Mouse (Mus musculus): ENCODE measurements around the gene Aspscr1. TPM values are rescaled to one million over a fixed set of nuclear protein-coding genes. Genes with fewer than 3 reads are reported as not detected.
A peak's percentile ranks its signal among the peaks of the same experiment; 100 is the strongest.

Aspscr1 gene
- polyA plus RNA-seq, 1 experiment from 2014 or later = 97.1 TPM

GRCm38 (mm10) chr11:120634810-120635209 lies 38.0 kb upstream of the Aspscr1 start:
- Histone ChIP-seq H3K4me2 (peak overlapping the region; percentile 95), H3K9me3 (ENCODE audit: control insufficient read depth, low read length) (no peaks in the 10 kb centered on the region), H3K4me3 (ENCODE audit: low read depth, low read length) (no peak overlapping the region), H3K36me3 (ENCODE audit: control insufficient read depth, insufficient read depth, low read length) (0 out of 2 replicates have a peak, but pooled peaks cover 2% of the 10 kb centered on the region), H3K4me1 (replicated peaks; ENCODE audit: control insufficient read depth, insufficient read depth, low read length) (peaks cover 33% of the 10 kb centered on the region), H3K9ac (ENCODE audit: low read depth, low read length) (no peak overlapping the region), H3K27ac (ENCODE audit: low read depth, low read length) (no peak overlapping the region), H3K27me3 (replicated peaks; ENCODE audit: control insufficient read depth, insufficient read depth, low read length) (no peaks in the 10 kb centered on the region)
- DNase-seq (ENCODE audit: low spot score) (no peak), ATAC-seq (replicated peaks; ENCODE audit: low FRiP score) (no peak)
- 86% methylated on average over 5 of the region's 5 CpGs for WGBS

DNA sequence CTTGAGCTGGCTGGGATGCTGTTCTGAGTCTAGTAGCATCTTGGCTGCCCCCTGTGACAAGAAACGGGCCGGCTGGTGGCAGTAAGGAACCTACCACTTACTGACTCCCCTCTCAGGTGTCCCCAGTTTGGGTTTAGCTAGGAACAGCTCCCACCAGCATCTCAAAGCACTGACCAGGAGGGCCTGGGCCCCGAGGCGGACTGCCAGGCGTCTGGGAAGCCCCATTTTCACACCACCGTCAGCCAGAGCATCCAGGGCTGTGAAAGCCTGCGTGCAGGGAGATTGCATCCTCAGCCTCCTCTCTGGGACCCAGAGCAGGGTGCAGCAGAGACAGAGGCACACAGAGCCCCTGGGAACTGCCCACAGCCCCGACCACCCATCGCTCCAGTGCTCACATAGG lies 31.5 kb upstream of the Aspscr1 start:
- Histone ChIP-seq H3K9ac (ENCODE audit: low read depth, low read length) (no peak overlapping the region), H3K27me3 (replicated peaks; ENCODE audit: control insufficient read depth, insufficient read depth, low read length) (peaks cover 14% of the 10 kb centered on the region), H3K4me2 (no peak overlapping the region), H3K4me3 (ENCODE audit: low read depth, low read length) (no peak overlapping the region), H3K4me1 (replicated peaks; ENCODE audit: control insufficient read depth, insufficient read depth, low read length) (peaks cover 11% of the 10 kb centered on the region), H3K27ac (ENCODE audit: low read depth, low read length) (no peak overlapping the region), H3K9me3 (ENCODE audit: control insufficient read depth, low read length) (no peaks in the 10 kb centered on the region), H3K36me3 (ENCODE audit: control insufficient read depth, insufficient read depth, low read length) (0 out of 2 replicates have a peak, but pooled peaks cover 2% of the 10 kb centered on the region)
- no peak for DNase-seq (ENCODE audit: low spot score)
- ATAC-seq (replicated peaks; ENCODE audit: low FRiP score) = no peak
- WGBS = 66% methylated on average over 9 of the region's 9 CpGs

DNA sequence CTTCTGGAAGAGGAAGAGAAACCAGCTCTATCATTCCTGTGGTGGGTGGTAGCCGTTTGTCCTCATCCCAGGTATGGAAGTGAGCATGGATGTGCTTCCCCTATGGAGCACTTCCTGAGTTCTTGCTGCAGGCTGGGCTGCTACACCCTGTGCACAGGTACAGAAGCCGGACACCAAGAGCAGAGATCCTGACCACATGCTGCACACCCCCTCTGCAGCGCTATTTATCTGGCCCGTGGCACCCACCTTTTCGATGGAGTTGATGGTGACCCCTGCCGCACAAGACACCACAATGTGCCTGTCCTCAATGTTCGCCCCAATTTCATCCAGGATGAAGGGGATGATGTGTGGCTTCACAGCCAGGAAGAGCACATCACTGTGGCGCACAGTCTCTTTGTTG lies 30.9 kb upstream of the Aspscr1 start:
- no peaks in the 10 kb centered on the region for H3K9me3 ChIP-seq (ENCODE audit: control insufficient read depth, low read length)
- no peaks in the 10 kb centered on the region for H3K36me3 ChIP-seq (ENCODE audit: control insufficient read depth, insufficient read depth, low read length)
- ATAC-seq (replicated peaks; ENCODE audit: low FRiP score) = no peak
- H3K4me1 ChIP-seq (replicated peaks; ENCODE audit: control insufficient read depth, insufficient read depth, low read length) = peaks cover 11% of the 10 kb centered on the region
- no peak overlapping the region for H3K4me3 ChIP-seq (ENCODE audit: low read depth, low read length)
- H3K27ac ChIP-seq (ENCODE audit: low read depth, low read length) = no peak overlapping the region
- DNase-seq (ENCODE audit: low spot score) = no peak
- WGBS = 81% methylated on average over 8 of the region's 8 CpGs
- no peak overlapping the region for H3K9ac ChIP-seq (ENCODE audit: low read depth, low read length)
- peaks cover 18% of the 10 kb centered on the region for H3K27me3 ChIP-seq (replicated peaks; ENCODE audit: control insufficient read depth, insufficient read depth, low read length)
- no peak overlapping the region for H3K4me2 ChIP-seq

GRCm38 (mm10) chr11:120642939-120643600 lies 29.7 kb upstream of the Aspscr1 start:
- Histone ChIP-seq H3K4me2 (peak overlapping the region; percentile 81), H3K36me3 (ENCODE audit: control insufficient read depth, insufficient read depth, low read length) (no peaks in the 10 kb centered on the region), H3K27ac (ENCODE audit: low read depth, low read length) (0 out of 2 replicates have a peak overlapping the region, but pooled peaks have one; percentile 13), H3K9ac (ENCODE audit: low read depth, low read length) (peak overlapping the region; percentile 56), H3K4me3 (ENCODE audit: low read depth, low read length) (peak overlapping the region; percentile 50), H3K27me3 (replicated peaks; ENCODE audit: control insufficient read depth, insufficient read depth, low read length) (peaks cover 23% of the 10 kb centered on the region), H3K4me1 (replicated peaks; ENCODE audit: control insufficient read depth, insufficient read depth, low read length) (peaks cover 19% of the 10 kb centered on the region), H3K9me3 (ENCODE audit: control insufficient read depth, low read length) (no peaks in the 10 kb centered on the region)
- DNase-seq (ENCODE audit: low spot score) = no peak
- ATAC-seq (replicated peaks; ENCODE audit: low FRiP score) = peak; percentile 57
- WGBS = 5% methylated on average over 18 of the region's 18 CpGs

- H3K4me3 ChIP-seq (ENCODE audit: low read depth, low read length) = peak within 1 kb of the TSS; percentile 50
- H3K9me3 ChIP-seq (ENCODE audit: control insufficient read depth, low read length) = no peaks in the 10 kb centered on the region
- peaks cover 23% of the 10 kb centered on the region for H3K27me3 ChIP-seq (replicated peaks; ENCODE audit: control insufficient read depth, insufficient read depth, low read length)
- H3K27ac ChIP-seq (ENCODE audit: low read depth, low read length) = 0 out of 2 replicates have a peak within 1 kb of the TSS, but pooled peaks have one; percentile 13
- peak; percentile 99 for ATAC-seq (replicated peaks; ENCODE audit: low FRiP score)
- no peaks in the 10 kb centered on the region for H3K36me3 ChIP-seq (ENCODE audit: control insufficient read depth, insufficient read depth, low read length)
- DNase-seq (ENCODE audit: low spot score) = peak; percentile 96
- peak within 1 kb of the TSS; percentile 56 for H3K9ac ChIP-seq (ENCODE audit: low read depth, low read length)
- under 1% methylated on average over 15 of the region's 15 CpGs for WGBS
- H3K4me1 ChIP-seq (replicated peaks; ENCODE audit: control insufficient read depth, insufficient read depth, low read length) = peaks cover 23% of the 10 kb centered on the region
- peak within 1 kb of the TSS; percentile 81 for H3K4me2 ChIP-seq
Measured at GRCm38 (mm10) chr11:120643601-120643987, 29.2 kb upstream of the Aspscr1 start, which contains the start of gene Pycr1. Pycr1 (minus strand) TSS chr11:120643769.

- Histone ChIP-seq H3K27me3 (replicated peaks; ENCODE audit: control insufficient read depth, insufficient read depth, low read length) (peaks cover 11% of the 10 kb centered on the region; the same call in 1 of the 2 replicates), H3K4me3 (ENCODE audit: low read depth, low read length) (peak overlapping the region; percentile 39; the same call in 1 of the 2 replicates), H3K4me2 (peak overlapping the region; percentile 71)
Measured at GRCm38 (mm10) chr11:120647047-120647830, 25.5 kb upstream of the Aspscr1 start.

DNA sequence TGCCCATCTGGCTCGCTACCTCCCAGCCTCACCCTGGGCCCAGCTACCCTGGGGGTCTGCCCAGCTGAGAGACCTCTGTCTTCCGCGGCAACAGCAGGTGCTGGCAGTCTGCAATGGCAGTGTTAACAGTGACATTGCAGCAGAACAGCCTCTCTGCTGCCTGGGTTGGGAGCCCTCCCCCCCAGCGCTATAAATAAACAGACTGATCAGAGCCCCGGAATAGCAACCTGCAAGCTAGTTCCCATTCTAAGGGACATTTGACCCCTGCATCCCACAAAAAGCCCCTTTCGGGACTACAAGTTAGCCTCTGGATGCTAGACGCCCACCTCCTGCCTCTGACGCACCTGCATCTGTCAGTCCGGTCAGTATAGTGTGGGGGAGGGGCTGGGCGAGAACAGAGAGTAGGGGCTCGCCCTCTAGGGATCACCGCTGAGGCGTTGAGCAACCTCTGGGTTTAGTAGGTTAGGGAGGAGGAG lies 24.7 kb upstream of the Aspscr1 start, which contains the start of gene Myadml2:
Gene Myadml2 (minus strand): TSS at position 158 of the 476 bp plus-strand sequence.
- WGBS = 9% methylated on average over 13 of the region's 13 CpGs
- Histone ChIP-seq H3K27me3 (replicated peaks; ENCODE audit: control insufficient read depth, insufficient read depth, low read length) (peaks cover 9% of the 10 kb centered on the region; the same call in 1 of the 2 replicates), H3K4me1 (replicated peaks; ENCODE audit: control insufficient read depth, insufficient read depth, low read length) (peaks cover 16% of the 10 kb centered on the region), H3K9ac (ENCODE audit: low read depth, low read length) (peak within 1 kb of the TSS; percentile 56), H3K36me3 (ENCODE audit: control insufficient read depth, insufficient read depth, low read length) (no peaks in the 10 kb centered on the region), H3K4me3 (ENCODE audit: low read depth, low read length) (peak within 1 kb of the TSS; percentile 39), H3K27ac (ENCODE audit: low read depth, low read length) (no peak within 1 kb of the TSS), H3K4me2 (peak within 1 kb of the TSS; percentile 71), H3K9me3 (ENCODE audit: control insufficient read depth, low read length) (no peaks in the 10 kb centered on the region)
- ATAC-seq (replicated peaks; ENCODE audit: low FRiP score) (no peak), DNase-seq (ENCODE audit: low spot score) (peak; percentile 65)

More at GRCm38 (mm10) chr11:120647047-120647830, 25.5 kb upstream of the Aspscr1 start:
- DNase-seq (ENCODE audit: low spot score) = no peak
- 0 out of 2 replicates have a peak overlapping the region, but pooled peaks have one; percentile 56 for H3K9ac ChIP-seq (ENCODE audit: low read depth, low read length)
- no peak overlapping the region for H3K27ac ChIP-seq (ENCODE audit: low read depth, low read length)
- no peaks in the 10 kb centered on the region for H3K36me3 ChIP-seq (ENCODE audit: control insufficient read depth, insufficient read depth, low read length)
- H3K9me3 ChIP-seq (ENCODE audit: control insufficient read depth, low read length) = no peaks in the 10 kb centered on the region
- ATAC-seq (replicated peaks; ENCODE audit: low FRiP score) = no peak
- H3K4me1 ChIP-seq (replicated peaks; ENCODE audit: control insufficient read depth, insufficient read depth, low read length) = peaks cover 23% of the 10 kb centered on the region
- 76% methylated on average over 35 of the region's 35 CpGs for WGBS

- Histone ChIP-seq H3K4me2 (no peak overlapping the region), H3K9ac (ENCODE audit: low read depth, low read length) (no peak overlapping the region), H3K27ac (ENCODE audit: low read depth, low read length) (no peak overlapping the region), H3K4me1 (replicated peaks; ENCODE audit: control insufficient read depth, insufficient read depth, low read length) (peaks cover 11% of the 10 kb centered on the region), H3K9me3 (ENCODE audit: control insufficient read depth, low read length) (no peaks in the 10 kb centered on the region), H3K27me3 (replicated peaks; ENCODE audit: control insufficient read depth, insufficient read depth, low read length) (peaks cover 17% of the 10 kb centered on the region; the same call in 1 of the 2 replicates), H3K36me3 (ENCODE audit: control insufficient read depth, insufficient read depth, low read length) (no peaks in the 10 kb centered on the region), H3K4me3 (ENCODE audit: low read depth, low read length) (no peak overlapping the region)
- DNase-seq (ENCODE audit: low spot score) = no peak
- WGBS = 60% methylated on average over 3 of the region's 3 CpGs
- no peak for ATAC-seq (replicated peaks; ENCODE audit: low FRiP score)
Measured at GRCm38 (mm10) chr11:120651872-120652271, 20.9 kb upstream of the Aspscr1 start.

Data from liver, embryonic 11.5 days (tissue).